In the genomic region with DNA sequence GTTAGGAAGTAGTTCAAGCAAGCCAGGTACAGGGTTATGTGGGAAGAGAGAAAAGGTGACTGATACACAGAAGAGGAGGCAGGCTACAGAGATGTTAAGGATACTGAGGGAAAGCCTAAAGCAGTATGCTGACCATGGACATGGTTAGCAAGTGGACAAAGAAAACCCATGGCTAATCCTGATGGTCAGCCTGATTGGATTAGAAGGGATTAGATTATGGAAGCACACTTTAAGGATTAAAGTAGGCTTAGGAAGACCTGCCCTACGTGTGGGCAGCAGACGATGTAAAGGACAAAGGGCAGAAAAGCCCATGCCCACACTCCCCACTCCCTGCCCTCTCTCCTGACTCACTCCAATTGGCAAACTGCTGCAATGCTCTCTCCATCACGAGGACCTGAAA, we compare ENCODE assay signal across 20 mouse cellular contexts.
"Had no signal": no experiment of that assay in that cellular context is flagged by ENCODE, and none has a peak within 500 bp of the region (broad histone marks: within the 10 kb centered on the region; RNA-seq: fewer than 3 reads in every experiment).

No protein-coding gene starts in this region.

- H3K27ac ChIP-seq: heart, embryonic 10.5 days; hindbrain, embryonic 10.5 days; hindbrain, embryonic 12.5 days; hindbrain, embryonic 14.5 days; intestine, embryonic 15.5 days; layer of hippocampus, adult 2 months; limb, embryonic 10.5 days; limb, embryonic 12.5 days had no signal

- DNase-seq: gastrocnemius, postnatal 14 days; heart, adult 18-20 months; heart, postnatal 10 days; heart, postnatal 4 days; kidney, adult 18-20 months; kidney, adult 8-10 months; kidney, postnatal 10 days; kidney, postnatal 25 days; kidney, postnatal 4 days; liver had no signal

- H3K4me3 ChIP-seq: heart, embryonic 10.5 days; heart, embryonic 12.5 days; hindbrain, embryonic 10.5 days; hindbrain, embryonic 12.5 days; intestine, embryonic 15.5 days; layer of hippocampus, adult 2 months; left cerebral cortex, adult 2 months; limb, embryonic 10.5 days; limb, embryonic 12.5 days had no signal
